Mouse (Mus musculus): Measurements from ENCODE around the gene Bloc1s3.

Bloc1s3 gene

GRCm38 (mm10) chr7:19455186-19455585 lies 53.0 kb downstream of the Bloc1s3 start:
- no peak for DNase-seq (ENCODE audit: low spot score)
